Mouse (Mus musculus) embryonic facial prominence, embryonic 14.5 days (tissue): ENCODE data around the gene 4930402F06Rik. TPM values are rescaled to one million over a fixed set of nuclear protein-coding genes. Genes with fewer than 3 reads are reported as not detected.

Source experiments
- ATAC-seq: fragments of 200-750 bp; cut with Nextera tagmentation; 2 replicates; pipeline ENCODE4 v1.8.0; 2017; ENCODE audit warnings: low read depth, moderate number of reproducible peaks, moderate TSS enrichment
- DNase-seq: peaks from one replicate; pipeline ENCODE4 v3.0.0-alpha.2; 2015; ENCODE audit warnings: low spot score
- H3K27ac ChIP-seq: fragments of 300-500 bp; sonication (generic); replicated peaks from 2 replicates; pipeline ENCODE4 v1.5.1; 2014; ENCODE audit warnings: low read depth, mild to moderate bottlenecking, low read length, moderate library complexity
- H3K27me3 ChIP-seq: fragments of 300-500 bp; sonication (generic); replicated peaks from 2 replicates; pipeline ENCODE4 v1.6.1; 2014; ENCODE audit warnings: low read length; ENCODE audit not compliant: control insufficient read depth, insufficient read depth
- H3K36me3 ChIP-seq: fragments of 300-500 bp; sonication (generic); 2 replicates; pipeline ENCODE4 v1.6.1; 2014; ENCODE audit warnings: low read length, mixed read lengths; ENCODE audit not compliant: control insufficient read depth, insufficient read depth
- H3K4me1 ChIP-seq: fragments of 300-500 bp; sonication (generic); 2 replicates; pipeline ENCODE4 v1.6.1; 2014; ENCODE audit warnings: antibody characterized with exemption, low read length; ENCODE audit not compliant: control insufficient read depth, insufficient read depth
- H3K4me2 ChIP-seq: fragments of 300-500 bp; sonication (generic); 2 replicates; pipeline ENCODE4 v1.6.1; 2014; ENCODE audit warnings: low read depth, mild to moderate bottlenecking, low read length, moderate library complexity, mixed read lengths
- H3K4me3 ChIP-seq: fragments of 300-500 bp; sonication (generic); 2 replicates; pipeline ENCODE4 v1.5.1; 2014; ENCODE audit warnings: low read depth, mild to moderate bottlenecking, low read length
- H3K9ac ChIP-seq: fragments of 300-500 bp; sonication (generic); 2 replicates; pipeline ENCODE4 v1.6.1; 2014; ENCODE audit warnings: low read depth, mild to moderate bottlenecking, low read length, moderate library complexity, mixed read lengths
- H3K9me3 ChIP-seq: fragments of 300-500 bp; sonication (generic); 2 replicates; pipeline ENCODE4 v1.6.1; 2016; ENCODE audit warnings: low read length; ENCODE audit not compliant: control insufficient read depth
- WGBS: fragments of 180-500 bp; shearing (Covaris S2); extraction: QIAGEN DNeasy Blood & Tissue Kit; methylation state at CpG from one replicate; pipeline ENCODE4 v1.1.7; 2014; 5-methylcytosine and 5-hydroxymethylcytosine counted together
- polyA plus RNA-seq: library from polyadenylated mRNA; unstranded; fragments of >200 nt; fragmentation: Nextera tagmentation; extraction: Ambion mirVana; gene quantifications from 2 replicates; pipeline ENCODE4 v1.2.1, GENCODE M21; 2014

The 4930402F06Rik gene
- polyA plus RNA-seq, 1 experiment from 2014 or later = not detected

DNA sequence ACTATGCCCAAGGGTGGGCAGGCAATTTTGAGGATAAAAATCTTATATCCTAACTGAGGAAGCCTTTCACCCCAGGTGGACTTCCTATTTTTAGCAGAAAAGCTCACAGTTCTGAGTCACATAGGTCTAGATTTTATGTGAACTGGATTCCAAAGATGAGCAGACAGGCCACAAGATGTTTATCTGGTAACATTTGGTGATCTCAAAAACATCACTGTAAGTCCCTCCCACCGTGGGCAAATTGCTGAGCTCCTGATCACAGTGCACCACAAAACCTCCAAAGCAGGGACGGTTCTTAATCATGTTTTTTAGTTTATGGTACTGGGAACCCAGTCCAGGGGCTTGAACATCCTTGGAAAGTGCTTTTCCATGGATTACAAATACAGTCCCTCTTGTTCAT, 67.9 kb downstream of the 4930402F06Rik start:
- Histone ChIP-seq H3K9ac (no peak overlapping the region), H3K36me3 (no peaks in the 10 kb centered on the region), H3K4me3 (no peak overlapping the region), H3K9me3 (no peaks in the 10 kb centered on the region), H3K4me1 (no peaks in the 10 kb centered on the region), H3K27me3 (no peaks in the 10 kb centered on the region), H3K4me2 (no peak overlapping the region), H3K27ac (no peak overlapping the region)
- ATAC-seq (no peak), DNase-seq (no peak)
- 81% methylated on average over 2 of the region's 2 CpGs for WGBS

DNA sequence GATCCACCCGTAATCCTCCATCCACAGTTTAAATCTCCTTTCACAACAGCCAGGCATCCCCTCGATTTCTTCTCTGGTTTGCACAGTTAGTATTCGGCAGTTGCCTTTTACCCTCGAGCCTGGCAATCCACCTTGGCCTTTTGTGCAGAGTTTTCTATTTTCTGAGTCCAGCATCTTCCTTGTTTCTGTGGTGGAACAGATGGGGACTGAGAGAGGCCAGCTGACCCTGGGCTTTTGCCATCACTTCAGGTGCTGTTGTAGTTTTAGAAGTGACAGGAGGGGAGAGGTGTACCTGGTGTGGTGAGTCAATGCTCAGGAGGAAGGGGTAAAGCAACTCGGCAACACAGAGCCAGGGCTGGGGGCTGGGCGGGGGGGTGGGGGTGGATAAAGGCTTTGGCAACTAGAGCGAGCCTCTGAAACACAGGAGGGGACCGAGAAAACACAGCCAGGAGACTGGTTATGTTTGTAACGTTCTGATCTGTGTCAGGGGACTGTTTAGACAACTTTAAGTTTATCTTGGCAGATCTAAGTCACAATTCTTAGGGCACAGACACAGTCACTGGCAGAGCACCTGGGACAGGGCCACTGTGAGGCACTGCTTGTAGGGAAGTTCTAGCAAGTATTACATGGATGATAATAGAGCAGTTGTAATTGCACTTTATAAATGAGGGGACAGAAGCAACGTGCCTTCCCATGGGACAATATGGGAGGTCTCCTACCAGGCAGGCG, 68.7 kb downstream of the 4930402F06Rik start:
- H3K4me1 ChIP-seq = no peaks in the 10 kb centered on the region
- ATAC-seq (no peak), DNase-seq (no peak)
- no peak overlapping the region for H3K9ac ChIP-seq
- WGBS = 39% methylated on average over 11 of the region's 11 CpGs
- H3K9me3 ChIP-seq = no peaks in the 10 kb centered on the region
- no peaks in the 10 kb centered on the region for H3K27me3 ChIP-seq
- H3K4me3 ChIP-seq = no peak overlapping the region
- H3K36me3 ChIP-seq = no peaks in the 10 kb centered on the region
- H3K4me2 ChIP-seq = no peak overlapping the region
- no peak overlapping the region for H3K27ac ChIP-seq

DNA sequence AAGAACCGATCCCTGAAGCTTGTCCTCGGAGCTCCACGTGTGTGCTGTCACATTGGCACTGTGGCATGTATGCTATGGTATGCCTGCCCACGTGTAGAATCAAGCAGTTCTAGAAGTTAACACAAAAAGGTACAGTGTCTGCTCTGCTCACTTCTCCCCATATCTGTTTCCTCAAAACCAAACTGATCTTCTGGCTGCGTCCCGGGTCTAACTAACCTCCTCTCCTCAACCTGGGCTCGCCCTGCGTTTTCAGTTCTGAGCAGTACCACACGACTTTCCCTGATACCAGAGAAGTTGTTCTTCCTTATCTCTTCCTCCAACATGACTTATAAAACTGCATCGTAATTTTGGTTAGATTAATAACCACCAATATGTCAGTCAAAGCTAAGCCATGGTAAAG, 69.4 kb downstream of the 4930402F06Rik start:
- WGBS = 56% methylated on average over 10 of the region's 10 CpGs
- Histone ChIP-seq H3K27me3 (no peaks in the 10 kb centered on the region), H3K9me3 (no peaks in the 10 kb centered on the region), H3K36me3 (no peaks in the 10 kb centered on the region), H3K4me3 (no peak overlapping the region), H3K4me2 (no peak overlapping the region), H3K9ac (no peak overlapping the region), H3K27ac (no peak overlapping the region), H3K4me1 (peaks cover 3% of the 10 kb centered on the region; the same call in 1 of the 2 replicates)
- ATAC-seq = no peak
- DNase-seq = no peak

DNA sequence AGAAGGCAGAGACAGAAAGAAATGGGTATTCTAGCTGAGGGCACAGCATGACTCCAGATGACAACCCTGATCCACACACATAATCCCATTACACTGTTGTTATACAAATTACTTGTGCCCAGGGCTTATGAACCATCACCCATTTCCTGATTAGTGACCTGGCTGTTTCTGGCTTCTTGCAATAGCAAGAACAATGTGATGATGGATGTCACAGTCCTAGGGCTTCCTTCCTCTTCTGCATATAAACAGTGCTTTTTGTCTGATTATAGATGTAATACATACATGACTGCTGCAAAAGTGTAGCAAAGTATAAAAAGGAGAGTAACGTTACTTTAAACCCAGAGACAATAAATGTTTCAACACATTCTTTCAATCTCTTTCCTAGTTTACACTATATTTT, 70.0 kb downstream of the 4930402F06Rik start:
- WGBS = 68% methylated on average over 1 of the region's 1 CpGs
- Histone ChIP-seq H3K4me1 (peaks cover 4% of the 10 kb centered on the region; the same call in 1 of the 2 replicates), H3K36me3 (no peaks in the 10 kb centered on the region), H3K9me3 (no peaks in the 10 kb centered on the region), H3K27ac (no peak overlapping the region), H3K4me2 (no peak overlapping the region), H3K9ac (no peak overlapping the region), H3K27me3 (no peaks in the 10 kb centered on the region), H3K4me3 (no peak overlapping the region)
- DNase-seq (no peak), ATAC-seq (no peak)

DNA sequence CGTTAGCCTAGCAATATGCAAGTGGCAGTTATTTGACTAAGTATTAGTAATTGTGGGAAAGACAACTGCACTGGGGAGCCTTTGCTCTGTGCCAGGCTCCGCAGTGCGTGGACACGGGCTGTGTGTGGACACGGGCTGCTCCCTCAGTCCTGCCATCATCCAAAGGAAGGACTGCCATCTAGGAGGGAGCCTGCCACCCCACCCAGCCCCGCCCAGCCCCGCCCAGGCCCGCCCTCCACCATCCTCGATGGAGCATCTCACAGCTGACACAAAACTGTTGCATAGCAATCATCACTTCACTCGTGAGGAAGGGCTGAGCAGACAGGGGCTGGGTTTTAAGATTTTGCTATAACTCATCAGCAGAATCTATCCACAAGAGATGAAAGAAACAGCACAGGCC, 71.0 kb downstream of the 4930402F06Rik start:
- no peak overlapping the region for H3K9ac ChIP-seq
- H3K4me2 ChIP-seq = no peak overlapping the region
- H3K4me3 ChIP-seq = no peak overlapping the region
- no peaks in the 10 kb centered on the region for H3K9me3 ChIP-seq
- no peak for ATAC-seq
- DNase-seq = no peak
- H3K4me1 ChIP-seq = peaks cover 4% of the 10 kb centered on the region; the same call in 1 of the 2 replicates
- H3K36me3 ChIP-seq = no peaks in the 10 kb centered on the region
- no peaks in the 10 kb centered on the region for H3K27me3 ChIP-seq
- 68% methylated on average over 10 of the region's 10 CpGs for WGBS
- H3K27ac ChIP-seq = no peak overlapping the region

Other genes starting within 250 kb of the 4930402F06Rik start
- gene Rab14, start 196.1 kb downstream of the 4930402F06Rik start, polyA plus RNA-seq = 278 and 298 TPM in 2 replicates
- 359 and 397 TPM in 2 replicates for gene Gsn, start 140.8 kb downstream of the 4930402F06Rik start, polyA plus RNA-seq
- gene Stom, start 60.2 kb downstream of the 4930402F06Rik start, polyA plus RNA-seq = 30.2 and 33.2 TPM in 2 replicates
- not detected in 2 replicates for gene 4930568D16Rik, start 29.4 kb downstream of the 4930402F06Rik start, polyA plus RNA-seq
- gene Ggta1, start 66.1 kb upstream of the 4930402F06Rik start, polyA plus RNA-seq = 32.5 and 35.7 TPM in 2 replicates
- gene Dab2ip, start 161.1 kb upstream of the 4930402F06Rik start, polyA plus RNA-seq = 42.8 and 50.5 TPM in 2 replicates